Mouse (Mus musculus) embryo, embryonic 9.5 days (tissue): ENCODE measurements around the gene Zfp78.

ENCODE experiments used
- DNase-seq: peaks from one replicate; pipeline ENCODE4 v3.0.0-alpha.2; 2017; ENCODE audit errors: extremely low spot score

The Zfp78 gene

GRCm38 (mm10) chr7:6388971-6389370 lies 25.9 kb downstream of the Zfp78 start:
- DNase-seq = no peak

DNA sequence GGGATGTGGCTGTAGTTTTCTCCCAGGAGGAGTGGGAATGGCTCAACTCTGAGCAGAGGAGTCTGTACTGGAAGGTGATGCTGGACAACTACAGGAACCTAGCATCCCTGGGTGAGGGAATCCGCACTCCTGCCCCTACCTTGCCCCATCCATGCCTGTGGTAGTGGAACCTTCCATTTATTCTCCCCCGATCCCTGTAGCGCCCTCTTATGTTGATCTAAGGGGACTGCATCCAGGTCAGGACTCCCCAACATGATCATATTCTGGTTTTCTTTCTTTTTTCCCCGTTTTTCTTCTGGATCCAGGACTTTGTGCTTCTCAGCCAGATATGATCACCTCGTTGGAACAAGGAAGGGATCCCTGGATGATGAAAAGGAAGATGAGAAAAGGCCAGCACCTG lies 26.4 kb downstream of the Zfp78 start:
- no peak for DNase-seq

DNA sequence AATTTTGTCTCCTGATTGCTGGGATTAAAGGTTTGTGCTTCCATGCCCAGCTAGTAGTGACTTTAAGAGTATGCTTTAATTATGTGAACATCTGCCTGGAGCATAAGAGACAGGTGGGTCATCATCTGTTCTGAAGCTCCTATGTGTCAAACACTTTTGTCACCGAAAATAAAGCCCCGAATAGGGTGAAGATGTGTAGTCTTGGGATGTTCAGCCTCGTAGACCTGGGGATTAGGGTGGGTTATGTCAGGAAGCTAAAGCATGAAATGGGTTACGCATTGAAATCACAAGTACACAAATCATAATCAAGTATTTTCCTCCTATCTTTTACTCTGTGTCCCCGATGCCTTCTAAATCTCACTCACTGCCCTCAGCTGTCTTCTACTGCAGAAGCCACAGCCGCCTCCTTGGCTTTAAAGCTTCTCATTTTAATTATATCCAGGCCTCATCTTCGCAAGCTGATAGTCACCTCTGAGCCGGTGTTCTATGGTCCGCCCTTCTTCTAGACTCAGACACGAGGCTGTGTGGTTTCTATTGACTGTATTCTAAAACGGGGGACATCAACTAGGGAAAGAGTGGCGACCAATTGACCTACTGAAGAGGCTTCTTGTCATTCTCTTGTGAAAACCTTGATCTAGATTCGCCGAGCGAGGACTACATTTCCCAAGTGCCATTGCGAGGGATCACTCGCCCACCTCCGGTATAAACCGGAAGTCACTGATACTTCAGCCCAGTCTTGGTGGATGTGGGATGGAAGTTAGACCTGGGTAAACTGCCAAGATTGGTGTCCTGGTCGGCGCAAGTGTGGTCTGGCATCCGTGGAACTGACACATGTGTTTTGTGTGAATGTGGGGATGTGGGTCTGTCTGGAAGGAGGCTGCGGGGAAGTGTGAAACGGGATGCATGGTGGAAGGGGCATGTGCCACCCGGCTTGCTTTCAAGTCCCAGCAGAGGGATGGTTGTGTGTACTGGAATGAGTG lies 35.2 kb downstream of the Zfp78 start, which contains the start of gene Smim17:
TSS of gene Smim17 (plus strand) at position 720 of the 980 bp plus-strand sequence.
- DNase-seq = peak; percentile 55

DNA sequence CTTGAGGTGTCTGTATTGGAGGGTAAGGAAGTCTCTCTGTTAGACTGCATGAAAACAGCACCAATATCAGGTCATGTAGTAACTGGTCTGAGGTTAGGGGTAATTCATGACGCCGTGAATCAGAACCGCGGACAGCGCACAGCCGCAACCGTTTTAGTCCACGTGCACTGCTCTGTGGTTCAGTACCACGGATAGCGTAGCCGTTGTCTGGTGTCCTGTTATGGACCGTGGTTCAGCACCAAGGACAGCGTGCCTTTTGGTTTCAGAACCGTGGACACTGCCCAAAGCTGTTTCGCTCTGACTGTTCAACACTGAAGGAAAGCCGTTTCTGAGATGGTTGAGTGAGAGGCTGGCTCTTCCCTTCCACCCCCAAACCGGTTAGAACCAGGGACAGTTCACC lies 47.0 kb downstream of the Zfp78 start, which contains the start of gene Gm20715:
TSS of gene Gm20715 (plus strand) at position 235 of the 400 bp plus-strand sequence.
- DNase-seq = peak; percentile 90

DNA sequence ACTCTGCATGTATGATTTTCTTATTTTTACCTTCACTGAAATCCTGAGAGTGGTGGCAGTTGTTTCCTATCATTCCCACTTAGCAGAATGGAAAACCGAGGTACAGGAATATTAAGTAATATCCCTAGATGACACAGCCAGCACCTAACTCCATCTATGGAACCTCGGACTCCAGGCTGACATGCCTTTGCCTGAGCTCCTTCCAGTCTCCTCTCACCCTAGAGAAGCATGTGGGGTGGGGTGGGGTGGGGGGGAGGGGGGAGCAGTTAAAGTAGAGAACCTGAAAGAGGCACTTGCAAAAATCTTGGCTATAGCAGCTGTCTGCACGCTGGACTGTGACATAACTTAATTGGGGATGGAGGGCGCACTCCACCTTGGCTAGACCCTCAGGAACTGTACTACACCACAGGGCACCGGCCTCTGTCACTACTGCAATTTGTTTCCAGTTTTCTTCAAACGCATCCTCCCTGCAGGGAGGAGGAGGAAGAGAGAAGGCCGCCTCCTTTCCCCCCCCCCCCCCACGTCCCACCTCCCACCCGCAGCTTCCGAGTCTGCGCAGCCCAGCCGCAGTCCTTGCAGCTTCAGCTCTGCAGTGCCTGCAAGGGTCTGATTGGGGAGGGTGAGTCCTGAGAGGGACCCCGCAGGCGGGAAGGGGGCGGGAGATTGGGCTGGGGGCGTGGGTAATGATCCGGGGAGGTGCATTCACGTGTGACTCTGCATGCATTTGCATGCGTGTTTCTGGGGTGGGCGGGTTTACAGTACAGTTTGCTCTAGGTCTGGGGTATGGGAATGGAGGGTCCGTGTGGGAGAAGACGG lies 51.8 kb downstream of the Zfp78 start:
- no peak for DNase-seq

GRCm38 (mm10) chr7:6415442-6415787 lies 52.3 kb downstream of the Zfp78 start:
- no peak for DNase-seq

DNA sequence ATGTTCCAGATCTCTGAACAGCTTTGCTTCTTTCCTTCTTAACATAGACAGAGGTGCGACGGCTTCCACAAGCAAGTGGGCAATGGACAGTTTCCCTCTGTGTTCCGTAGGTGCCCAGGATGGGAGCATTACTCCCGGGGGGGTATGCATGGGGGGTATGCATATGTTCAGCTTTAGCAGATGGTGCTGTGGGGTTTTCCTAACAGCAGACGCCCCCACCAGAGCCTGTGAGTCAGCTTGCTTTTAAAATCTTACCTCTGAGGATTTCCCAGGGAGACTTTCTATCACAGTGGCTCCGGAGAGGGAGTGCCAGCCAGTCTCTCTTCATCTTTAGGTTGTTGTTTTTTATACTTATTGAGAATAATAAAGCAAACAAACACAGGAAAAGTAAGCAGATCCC lies 56.8 kb downstream of the Zfp78 start:
- no peak for DNase-seq

GRCm38 (mm10) chr7:6429381-6429780 lies 66.3 kb downstream of the Zfp78 start:
- no peak for DNase-seq

GRCm38 (mm10) chr7:6430342-6430741 lies 67.3 kb downstream of the Zfp78 start:
- peak; percentile 27 for DNase-seq
